Mouse (Mus musculus) activated CD4-positive, CD25-positive, alpha-beta regulatory T cell, adult 4 months (primary cell): Measurements from ENCODE around the gene Olfr1026. TPM values are rescaled to one million over a fixed set of nuclear protein-coding genes. Genes with fewer than 3 reads are reported as not detected.

Experiments used
- ATAC-seq: one replicate; pipeline ENCODE4 v1.8.0; 2017
- polyA plus RNA-seq, 2 experiments: library from polyadenylated mRNA; unstranded; fragments of 100-300 nt; shearing (Covaris generic); gene quantifications; one replicate each; pipeline ENCODE4 v1.2.1; 2017

The Olfr1026 gene
- not detected for polyA plus RNA-seq

- no peak for ATAC-seq
Measured at GRCm38 (mm10) chr2:85921258-85921657, at the start of gene Olfr1026. Gene Olfr1026 (plus strand): TSS chr2:85921558.

- no peak for ATAC-seq
Measured at GRCm38 (mm10) chr2:85885340-85885739, 36.0 kb upstream of the Olfr1026 start, which contains the start of gene Olfr1023. Gene Olfr1023 (plus strand): TSS chr2:85885640.

- no peak for ATAC-seq
Measured at GRCm38 (mm10) chr2:85904952-85905351, 16.4 kb upstream of the Olfr1026 start, which contains the start of gene Olfr1024. Gene Olfr1024 (minus strand): TSS chr2:85905052.

- ATAC-seq = no peak
Measured at GRCm38 (mm10) chr2:85913197-85913596, 8.2 kb upstream of the Olfr1026 start.

GRCm38 (mm10) chr2:85914893-85915292 lies 6.5 kb upstream of the Olfr1026 start, which contains the start of gene Olfr1025-ps1:
Gene Olfr1025-ps1 (plus strand): TSS chr2:85915193.
- no peak for ATAC-seq

- no peak for ATAC-seq
Measured at GRCm38 (mm10) chr2:85950137-85950536, 28.8 kb downstream of the Olfr1026 start, which contains the start of gene Olfr1028. Gene Olfr1028 (plus strand): TSS chr2:85950437.

GRCm38 (mm10) chr2:85973595-85973994 lies 52.2 kb downstream of the Olfr1026 start, which contains the start of gene Olfr1029:
Gene Olfr1029 (plus strand): TSS chr2:85973895.
- ATAC-seq = no peak

Other genes starting within 250 kb of the Olfr1026 start
- not detected for gene Olfr1006, start 242.8 kb upstream of the Olfr1026 start, polyA plus RNA-seq
- gene Olfr1008, start 232.1 kb upstream of the Olfr1026 start, polyA plus RNA-seq = not detected
- gene Olfr1009, start 206.1 kb upstream of the Olfr1026 start, polyA plus RNA-seq = not detected
- gene Olfr1012, start 158.8 kb upstream of the Olfr1026 start, polyA plus RNA-seq = not detected
- not detected for gene Olfr1013, start 154.5 kb upstream of the Olfr1026 start, polyA plus RNA-seq
- gene Olfr1014, start 148.8 kb upstream of the Olfr1026 start, polyA plus RNA-seq = not detected
- gene Olfr1015, start 139.5 kb upstream of the Olfr1026 start, polyA plus RNA-seq = under 1 TPM in 1 of 2 experiments, not detected in 1; 0.13 TPM
- gene Olfr1016, start 119.0 kb upstream of the Olfr1026 start, polyA plus RNA-seq = not detected
- not detected for gene Olfr1018, start 103.1 kb upstream of the Olfr1026 start, polyA plus RNA-seq
- gene Olfr1019, start 76.1 kb upstream of the Olfr1026 start, polyA plus RNA-seq = not detected
- gene Olfr1020, start 74.5 kb upstream of the Olfr1026 start, polyA plus RNA-seq = not detected
- gene Olfr1022, start 53.0 kb upstream of the Olfr1026 start, polyA plus RNA-seq = not detected
- gene Olfr1023, start 35.9 kb upstream of the Olfr1026 start, polyA plus RNA-seq = not detected
- gene Olfr1024, start 16.5 kb upstream of the Olfr1026 start, polyA plus RNA-seq = not detected
- not detected for gene Olfr1025-ps1, start 6.4 kb upstream of the Olfr1026 start, polyA plus RNA-seq
- not detected for gene Olfr1028, start 28.9 kb downstream of the Olfr1026 start, polyA plus RNA-seq
- not detected for gene Olfr1029, start 52.3 kb downstream of the Olfr1026 start, polyA plus RNA-seq
- gene Olfr1030, start 57.7 kb downstream of the Olfr1026 start, polyA plus RNA-seq = not detected
- not detected for gene Olfr1031, start 68.7 kb downstream of the Olfr1026 start, polyA plus RNA-seq
- not detected for gene Olfr1032, start 84.0 kb downstream of the Olfr1026 start, polyA plus RNA-seq
- 1 to 10 TPM in 1 of 2 experiments, not detected in 1; 1.2 TPM for gene Olfr1033, start 99.1 kb downstream of the Olfr1026 start, polyA plus RNA-seq
- not detected for gene Olfr1034, start 124.3 kb downstream of the Olfr1026 start, polyA plus RNA-seq
- not detected for gene Olfr1036, start 152.4 kb downstream of the Olfr1026 start, polyA plus RNA-seq
- gene Olfr1037, start 165.8 kb downstream of the Olfr1026 start, polyA plus RNA-seq = not detected
- gene Olfr1039, start 214.4 kb downstream of the Olfr1026 start, polyA plus RNA-seq = not detected
- not detected for gene Olfr1040, start 225.2 kb downstream of the Olfr1026 start, polyA plus RNA-seq
- not detected for gene Olfr1042, start 240.3 kb downstream of the Olfr1026 start, polyA plus RNA-seq
- not detected for gene Olfr1043, start 246.0 kb downstream of the Olfr1026 start, polyA plus RNA-seq